ENCODE assay signal across 8 mouse cellular contexts in the genomic region with DNA sequence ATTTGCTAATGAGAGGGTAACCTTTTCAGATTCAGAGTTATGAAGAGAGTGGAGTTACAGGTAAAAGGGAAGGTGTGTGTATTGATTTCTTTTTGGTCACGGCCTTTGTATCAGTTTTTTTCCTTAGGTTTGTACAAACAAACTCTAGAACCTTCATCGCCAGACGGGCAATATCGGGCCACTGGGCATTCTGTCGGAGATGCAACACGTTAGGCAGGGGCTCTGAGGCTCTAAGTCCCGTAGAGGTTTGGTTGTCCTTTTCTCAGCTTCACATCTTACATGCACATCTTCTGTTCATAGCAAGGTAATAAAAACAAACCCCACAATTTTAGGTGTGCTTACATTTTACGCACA. TPM values are rescaled to one million over a fixed set of nuclear protein-coding genes. Genes with fewer than 3 reads are reported as not detected.
DNase-seq lines count a peak whose midpoint lies in the region; ATAC-seq and TF ChIP-seq lines count a peak whose summit lies in the region.

No protein-coding gene starts in this region.

- no peak; the same call in 1 of the 2 replicates for ATAC-seq in embryonic facial prominence, embryonic 12.5 days (ENCODE audit: insufficient number of reproducible peaks, insufficient read depth, low FRiP score, low TSS enrichment)
- ATAC-seq in inflammation-experienced regulatory T-cells, adult 6 months = peak; percentile 23
- ATAC-seq in midbrain, postnatal 0 days (ENCODE audit: low FRiP score) = no peak

- no peaks in the 10 kb centered on the region for H3K27me3 ChIP-seq in embryonic facial prominence, embryonic 12.5 days
- H3K27me3 ChIP-seq in midbrain, postnatal 0 days (ENCODE audit: insufficient read depth, low read length) = no peaks in the 10 kb centered on the region

- peak overlapping the region; percentile 95 for H3K27ac ChIP-seq in layer of hippocampus, adult 2 months
- H3K27ac ChIP-seq in embryonic facial prominence, embryonic 12.5 days = 0 out of 2 replicates have a peak overlapping the region, but pooled peaks have one; percentile 93
- H3K27ac ChIP-seq in midbrain, postnatal 0 days (ENCODE audit: low read depth, low read length) = no peak overlapping the region; the same call in 1 of the 2 replicates

- H3K36me3 ChIP-seq in embryonic facial prominence, embryonic 12.5 days = no peaks in the 10 kb centered on the region
- no peaks in the 10 kb centered on the region for H3K36me3 ChIP-seq in midbrain, postnatal 0 days (ENCODE audit: insufficient read depth, low read length)

- intact Hi-C loops in gastrocnemius, postnatal 14 days (cut with DNase I; ENCODE audit: low total_unique reads) = loop anchor here (10.0 kb wide), 1 partner anchor 587 kb away; no protein-coding TSS in a partner anchor

- TF ChIP-seq CTCF in layer of hippocampus, adult 2 months (conservative IDR thresholded peaks at IDR 0.05) = no peak
- no peak for TF ChIP-seq CTCF in midbrain, postnatal 0 days (IDR thresholded peaks at IDR 0.05)

- peak overlapping the region; percentile 61 for H3K4me2 ChIP-seq in embryonic facial prominence, embryonic 12.5 days (replicated peaks)
- peak overlapping the region; percentile 77 for H3K4me2 ChIP-seq in midbrain, postnatal 0 days (ENCODE audit: low read depth, low read length, poor library complexity, severe bottlenecking)

- DNase-seq in layer of hippocampus, adult 2 months (ENCODE audit: low spot score in 2 of 2) = no peak
- DNase-seq in layer of hippocampus, adult 9-11 months = no peak
- no peak for DNase-seq in midbrain, postnatal 0 days (ENCODE audit: low spot score)
- no peak for DNase-seq in gastrocnemius, postnatal 14 days
- no peak for DNase-seq in left cerebral cortex, adult 18-20 months (ENCODE audit: low spot score in 2 of 2)
- DNase-seq in layer of hippocampus, adult 9-10 months (ENCODE audit: low spot score) = no peak

- H3K9ac ChIP-seq in embryonic facial prominence, embryonic 12.5 days = peak overlapping the region; percentile 84
- peak overlapping the region; percentile 81 for H3K9ac ChIP-seq in midbrain, postnatal 0 days (replicated peaks; ENCODE audit: low read length, poor library complexity, severe bottlenecking)

- H3K4me1 ChIP-seq in embryonic facial prominence, embryonic 12.5 days = peaks cover 27% of the 10 kb centered on the region
- H3K4me1 ChIP-seq in midbrain, postnatal 0 days (ENCODE audit: insufficient read depth, low read length) = peaks cover 17% of the 10 kb centered on the region

- H3K9me3 ChIP-seq in embryonic facial prominence, embryonic 12.5 days = no peaks in the 10 kb centered on the region
- no peaks in the 10 kb centered on the region for H3K9me3 ChIP-seq in midbrain, postnatal 0 days (ENCODE audit: low read length)

- peak overlapping the region; percentile 91 for H3K4me3 ChIP-seq in layer of hippocampus, adult 2 months
- H3K4me3 ChIP-seq in embryonic facial prominence, embryonic 12.5 days = peak overlapping the region; percentile 77
- peak overlapping the region; percentile 84 for H3K4me3 ChIP-seq in midbrain, postnatal 0 days (ENCODE audit: low read depth, low read length)

- 7% methylated on average over 8 of the region's 8 CpGs for WGBS in embryonic facial prominence, embryonic 12.5 days
- WGBS in midbrain, postnatal 0 days = 3% methylated on average over 8 of the region's 8 CpGs

RNA-seq across cellular contexts. Expression of gene Zbtb41, which starts 0.6 kb away (rescaled TPM):
- total RNA-seq in layer of hippocampus, adult 2 months (2021) = 10 to 100 TPM; 28.3 to 30.9 TPM
- polyA plus RNA-seq in embryonic facial prominence, embryonic 12.5 days (2016; fragmentation: Nextera tagmentation; extraction: Ambion mirVana) = 12.9 and 13.3 TPM in 2 replicates
- polyA plus RNA-seq in inflammation-experienced regulatory T-cells, adult 6 months (2017; shearing (Covaris generic)) = 1 to 10 TPM; 4.3 to 7.2 (median 4.8) TPM
- 54.5 and 65.1 TPM in 2 replicates for total RNA-seq in midbrain, postnatal 0 days (2014; rRNA removed)
- 11.9 and 13.2 TPM in 2 replicates for polyA plus RNA-seq in midbrain, postnatal 0 days (2015; fragmentation: Nextera tagmentation; extraction: Ambion mirVana)
- total RNA-seq in gastrocnemius, postnatal 14 days (2021) = 10 to 100 TPM; 12.8 to 13.6 TPM
- total RNA-seq in left cerebral cortex, adult 18-20 months (2021) = 10 to 100 TPM; 27.4 to 32.2 TPM

RNA-seq across cellular contexts. Expression of gene Aspm, which starts 33.1 kb away (rescaled TPM):
- under 1 TPM; 0.64 to 0.88 TPM for total RNA-seq in layer of hippocampus, adult 2 months (2021)
- 21.0 and 21.4 TPM in 2 replicates for polyA plus RNA-seq in embryonic facial prominence, embryonic 12.5 days (2016; fragmentation: Nextera tagmentation; extraction: Ambion mirVana)
- polyA plus RNA-seq in inflammation-experienced regulatory T-cells, adult 6 months (2017; shearing (Covaris generic)) = 10 to 100 TPM in 1 of 3 experiments, 1 to 10 TPM in 1, under 1 TPM in 1; 0.50 to 10.3 (median 1.2) TPM
- total RNA-seq in midbrain, postnatal 0 days (2014; rRNA removed) = 2.7 and 4.0 TPM in 2 replicates
- 0.65 and 0.75 TPM in 2 replicates for polyA plus RNA-seq in midbrain, postnatal 0 days (2015; fragmentation: Nextera tagmentation; extraction: Ambion mirVana)
- 1 to 10 TPM; 2.5 to 2.7 TPM for total RNA-seq in gastrocnemius, postnatal 14 days (2021)
- total RNA-seq in left cerebral cortex, adult 18-20 months (2021) = under 1 TPM; 0.45 to 0.49 TPM

RNA-seq across cellular contexts. Expression of gene Crb1, which starts 44.6 kb away (rescaled TPM):
- under 1 TPM; 0.32 to 0.82 TPM for total RNA-seq in layer of hippocampus, adult 2 months (2021)
- 0.39 and 0.58 TPM in 2 replicates for polyA plus RNA-seq in embryonic facial prominence, embryonic 12.5 days (2016; fragmentation: Nextera tagmentation; extraction: Ambion mirVana)
- not detected for polyA plus RNA-seq in inflammation-experienced regulatory T-cells, adult 6 months (2017; shearing (Covaris generic))
- 3.0 and 7.9 TPM in 2 replicates for total RNA-seq in midbrain, postnatal 0 days (2014; rRNA removed)
- polyA plus RNA-seq in midbrain, postnatal 0 days (2015; fragmentation: Nextera tagmentation; extraction: Ambion mirVana) = 1.1 and 1.8 TPM in 2 replicates
- not detected for total RNA-seq in gastrocnemius, postnatal 14 days (2021)
- total RNA-seq in left cerebral cortex, adult 18-20 months (2021) = 1 to 10 TPM in 1 of 2 experiments, under 1 TPM in 1; 0.86 to 1.0 TPM
